Mouse (Mus musculus) myocyte (in vitro differentiated cells): Measurements from ENCODE around the gene Psmb6. TPM values are rescaled to one million over a fixed set of nuclear protein-coding genes. Genes with fewer than 3 reads are reported as not detected.
"Not testable (repeated sequence)": the region's sequence is repeated elsewhere in the genome, so short reads cannot be mapped to it uniquely, and the experiment has no call there.

Source experiments
- H3K27me3 ChIP-seq: one replicate; pipeline ENCODE4 v1.6.1; 2011; ENCODE audit not compliant: control insufficient read depth, insufficient read depth, insufficient read length
- H3K36me3 ChIP-seq: one replicate; pipeline ENCODE4 v1.6.1; 2011; ENCODE audit not compliant: control insufficient read depth, insufficient read depth
- H3K4me2 ChIP-seq: one replicate; pipeline ENCODE4 v1.6.1; 2011; ENCODE audit warnings: low read depth, control low read depth
- H3K4me3 ChIP-seq: one replicate; pipeline ENCODE4 v1.5.1; 2011; ENCODE audit warnings: mild to moderate bottlenecking, control low read depth, moderate library complexity
- H3K79me2 ChIP-seq: one replicate; pipeline ENCODE4 v1.6.1; 2011; ENCODE audit not compliant: control insufficient read depth, insufficient read depth
- H3ac ChIP-seq: one replicate; pipeline ENCODE4 v1.6.1; 2011; ENCODE audit not compliant: control insufficient read depth, insufficient read length
- CEBPB ChIP-seq: IDR thresholded peaks from 2 replicates; pipeline ENCODE4 v1.6.1; 2011; ENCODE audit warnings: mild to moderate bottlenecking, moderate library complexity; ENCODE audit not compliant: poor library complexity, insufficient read depth, severe bottlenecking
- E2F4 ChIP-seq: IDR thresholded peaks from one replicate; pipeline ENCODE4 v1.6.1; 2011; ENCODE audit warnings: mild to moderate bottlenecking, control low read depth, moderate library complexity; ENCODE audit not compliant: insufficient read depth
- MAX ChIP-seq: IDR thresholded peaks from one replicate; pipeline ENCODE4 v1.6.1; 2011; ENCODE audit warnings: low read depth, mild to moderate bottlenecking, control low read depth
- MYOD1 ChIP-seq, 3 experiments: IDR thresholded peaks; one replicate each; pipeline ENCODE4 v1.6.1; 2011; ENCODE audit warnings: control low read depth in 2 of 3, low read depth in 2 of 3, mild to moderate bottlenecking in 2 of 3, moderate library complexity in 1 of 3; ENCODE audit not compliant: insufficient read length in 2 of 3, control insufficient read depth in 1 of 3
- MYOG ChIP-seq, 3 experiments: IDR thresholded peaks; one replicate each; pipeline ENCODE4 v1.6.1; 2011; ENCODE audit warnings: control low read depth in 2 of 3, low read depth in 2 of 3, mild to moderate bottlenecking in 2 of 3; ENCODE audit not compliant: insufficient read length in 2 of 3, control insufficient read depth in 1 of 3, insufficient read depth in 1 of 3
- POLR2A ChIP-seq: IDR thresholded peaks from one replicate; pipeline ENCODE4 v1.6.1; 2011; ENCODE audit warnings: low read depth, mild to moderate bottlenecking, control low read depth, moderate library complexity; ENCODE audit not compliant: insufficient read length
- POLR2AphosphoS2 ChIP-seq: IDR thresholded peaks from one replicate; pipeline ENCODE4 v1.6.1; 2011; ENCODE audit warnings: low read depth, control low read depth; ENCODE audit not compliant: insufficient read length
- REST ChIP-seq: IDR thresholded peaks from one replicate; pipeline ENCODE4 v1.6.1; 2011; ENCODE audit warnings: mild to moderate bottlenecking, control low read depth, moderate library complexity; ENCODE audit not compliant: insufficient read depth, insufficient read length
- SRF ChIP-seq: IDR thresholded peaks from one replicate; pipeline ENCODE4 v1.6.1; 2011; ENCODE audit warnings: low read depth; ENCODE audit not compliant: control insufficient read depth, insufficient read length
- TCF12 ChIP-seq: IDR thresholded peaks from one replicate; pipeline ENCODE4 v1.6.1; 2011; ENCODE audit warnings: mild to moderate bottlenecking, control low read depth; ENCODE audit not compliant: poor library complexity, insufficient read depth, severe bottlenecking
- TCF3 ChIP-seq: IDR thresholded peaks from one replicate; pipeline ENCODE4 v1.6.1; 2011; ENCODE audit warnings: low read depth, control low read depth; ENCODE audit not compliant: insufficient read length
- USF1 ChIP-seq: IDR thresholded peaks from one replicate; pipeline ENCODE4 v1.6.1; 2011; ENCODE audit warnings: low read depth, mild to moderate bottlenecking, control low read depth, moderate library complexity
- polyA plus RNA-seq: library from polyadenylated mRNA; unstranded; fragments of >200 nt; fragmentation: generic; extraction: Trizol; gene quantifications from one replicate; pipeline ENCODE4 v1.2.1, GENCODE M21; 2012; ENCODE audit warnings: missing spikeins

Gene Psmb6
- polyA plus RNA-seq, 1 experiment = 575 TPM

DNA sequence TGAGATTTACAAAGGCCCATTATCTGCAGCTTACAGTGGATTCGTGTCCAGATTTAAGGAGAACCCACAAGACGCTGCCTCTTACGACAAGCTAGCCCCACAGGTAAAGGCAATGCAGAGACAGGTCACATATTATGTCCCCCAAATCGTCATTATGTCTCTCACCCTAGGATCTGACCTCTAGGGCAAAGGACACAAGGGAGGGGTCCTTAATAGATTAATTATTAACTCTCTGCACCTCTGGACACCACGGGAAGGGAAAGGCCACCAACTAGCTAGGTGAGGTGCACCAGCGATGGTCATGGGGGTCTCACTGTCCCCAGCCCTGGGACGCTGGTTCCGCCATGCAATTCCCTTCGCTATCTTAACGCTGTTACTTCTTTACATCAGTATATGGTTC lies 6.2 kb upstream of the Psmb6 start, which contains the start of gene Gltpd2:
Gltpd2 (plus strand) TSS at position 274 of the 400 bp plus-strand sequence.
- TF ChIP-seq TCF3 (no peak), MYOD1 (IDR thresholded peaks at IDR 0.05; ENCODE audit: control insufficient read depth in 1 of 3, insufficient read length in 2 of 3, low read depth in 2 of 3) (no peak), POLR2A (no peak), REST (no peak), MYOG (IDR thresholded peaks at IDR 0.05; ENCODE audit: control insufficient read depth in 1 of 3, insufficient read depth in 1 of 3, insufficient read length in 2 of 3, low read depth in 2 of 3) (no peak), TCF12 (no peak), USF1 (no peak), SRF (no peak), MAX (no peak), CEBPB (no peak), POLR2AphosphoS2 (no peak), E2F4 (no peak)
- no peaks in the 10 kb centered on the region for H3K27me3 ChIP-seq
- H3K36me3 ChIP-seq = no peaks in the 10 kb centered on the region
- H3ac ChIP-seq = no peak within 1 kb of the TSS
- H3K4me2 ChIP-seq = no peak within 1 kb of the TSS
- no peak within 1 kb of the TSS for H3K4me3 ChIP-seq
- no peaks in the 10 kb centered on the region for H3K79me2 ChIP-seq

- no peaks in the 10 kb centered on the region for H3K79me2 ChIP-seq
- H3K4me3 ChIP-seq = no peak overlapping the region
- no peak for TF ChIP-seq POLR2A
- no peak for TF ChIP-seq CEBPB
- no peak for TF ChIP-seq TCF12
- no peak for TF ChIP-seq E2F4
- no peak for TF ChIP-seq POLR2AphosphoS2
- no peak for TF ChIP-seq MYOD1 (IDR thresholded peaks at IDR 0.05; ENCODE audit: control insufficient read depth in 1 of 3, insufficient read length in 2 of 3, low read depth in 2 of 3)
- TF ChIP-seq USF1 = no peak
- TF ChIP-seq TCF3 = no peak
- TF ChIP-seq MYOG (IDR thresholded peaks at IDR 0.05; ENCODE audit: control insufficient read depth in 1 of 3, insufficient read depth in 1 of 3, insufficient read length in 2 of 3, low read depth in 2 of 3) = no peak
- TF ChIP-seq SRF = no peak
- no peak for TF ChIP-seq MAX
- no peak for TF ChIP-seq REST
- H3K27me3 ChIP-seq = no peaks in the 10 kb centered on the region
- H3K4me2 ChIP-seq = no peak overlapping the region
- no peak overlapping the region for H3ac ChIP-seq
- no peaks in the 10 kb centered on the region for H3K36me3 ChIP-seq
Measured at GRCm38 (mm10) chr11:70520178-70520769, 4.9 kb upstream of the Psmb6 start.

DNA sequence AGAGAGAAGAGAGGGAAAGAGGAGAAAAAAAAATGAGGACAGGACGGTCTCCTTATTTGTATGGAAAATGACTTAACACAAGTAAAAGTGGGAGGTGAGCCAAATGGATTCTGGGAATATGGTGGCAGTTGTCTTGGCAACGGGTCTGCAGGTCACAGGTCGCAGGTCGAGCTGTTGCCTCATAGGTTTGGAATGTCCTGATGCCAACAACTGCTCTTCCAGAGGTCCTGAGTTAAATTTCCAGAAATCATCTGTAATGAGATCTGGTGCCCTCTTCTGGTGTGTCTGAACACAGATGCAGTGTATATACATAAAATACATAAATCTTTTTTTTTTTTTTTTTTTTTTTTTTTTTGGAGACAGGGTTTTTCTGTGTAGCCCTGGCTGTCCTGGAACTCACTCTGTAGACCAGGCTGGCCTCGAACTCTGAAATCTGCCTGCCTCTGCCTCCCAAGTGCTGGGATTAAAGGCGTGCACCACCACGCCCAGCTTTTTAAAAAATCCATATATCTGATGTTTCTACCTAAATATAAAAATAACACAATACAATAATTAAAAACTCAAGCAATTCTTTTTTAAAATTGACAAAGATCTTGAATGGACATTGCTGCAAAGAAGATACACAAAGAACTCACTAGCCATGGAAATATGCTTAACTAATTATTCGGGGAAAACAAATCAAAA lies 1.7 kb upstream of the Psmb6 start:
- H3K4me3 ChIP-seq, H3K27me3 ChIP-seq: not testable (repeated sequence)

DNA sequence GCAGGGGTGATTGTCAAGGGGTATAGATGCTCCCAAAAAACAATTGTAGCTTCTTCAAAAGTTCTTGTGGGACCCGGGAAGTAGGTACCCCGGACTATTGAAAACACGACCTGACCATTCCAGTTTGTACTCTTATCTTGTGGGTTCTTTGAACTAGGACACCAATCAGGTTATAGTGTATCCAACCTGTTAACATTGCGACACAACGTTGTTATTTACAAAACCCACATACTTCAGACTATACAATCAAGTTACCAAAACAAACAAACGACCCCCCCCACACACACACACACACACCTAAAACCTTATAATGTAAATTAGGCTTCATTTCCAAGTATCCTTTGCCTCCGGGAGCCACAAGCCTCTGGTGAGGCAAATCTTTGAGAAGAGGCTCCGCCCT lies 385 bp upstream of the Psmb6 start:
- no peak for TF ChIP-seq CEBPB
- TF ChIP-seq MAX = no peak
- TF ChIP-seq TCF12 = no peak
- TF ChIP-seq E2F4 = no peak
- no peak for TF ChIP-seq POLR2A
- no peak for TF ChIP-seq SRF
- no peak for TF ChIP-seq MYOG (IDR thresholded peaks at IDR 0.05; ENCODE audit: control insufficient read depth in 1 of 3, insufficient read depth in 1 of 3, insufficient read length in 2 of 3, low read depth in 2 of 3)
- TF ChIP-seq POLR2AphosphoS2 = no peak
- no peak for TF ChIP-seq REST
- no peak for TF ChIP-seq MYOD1 (IDR thresholded peaks at IDR 0.05; ENCODE audit: control insufficient read depth in 1 of 3, insufficient read length in 2 of 3, low read depth in 2 of 3)
- Histone ChIP-seq H3K4me3 (peak overlapping the region; percentile 81), H3ac (no peak overlapping the region), H3K36me3 (peaks cover 12% of the 10 kb centered on the region), H3K4me2 (peak overlapping the region; percentile 78), H3K79me2 (peaks cover 15% of the 10 kb centered on the region), H3K27me3 (no peaks in the 10 kb centered on the region)

More for the DNA sequence above, 1.7 kb upstream of the Psmb6 start:
- Histone ChIP-seq H3K79me2 (peaks cover 15% of the 10 kb centered on the region), H3K36me3 (peaks cover 11% of the 10 kb centered on the region)
- not testable (repeated sequence) for H3K4me2 ChIP-seq, H3ac ChIP-seq

DNA sequence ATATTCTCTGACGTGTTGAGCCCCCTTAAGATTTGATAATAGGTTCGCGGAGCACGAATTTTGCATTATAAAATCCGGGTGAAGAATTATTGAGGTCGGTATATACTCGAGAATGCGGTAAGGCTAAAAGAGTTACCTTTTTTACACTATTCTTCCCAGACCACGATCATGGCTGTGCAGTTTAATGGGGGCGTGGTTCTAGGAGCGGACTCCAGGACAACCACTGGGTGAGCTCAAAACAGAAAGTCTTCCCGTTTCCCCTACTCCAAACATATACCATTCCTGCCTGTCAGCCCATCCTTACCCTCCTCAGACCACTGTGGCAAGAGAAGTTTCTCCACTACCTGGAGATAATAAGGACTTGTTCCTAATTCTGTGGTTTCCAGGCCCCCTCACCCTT lies 559 bp downstream of the Psmb6 start:
- no peaks in the 10 kb centered on the region for H3K27me3 ChIP-seq
- H3K4me2 ChIP-seq = peak overlapping the region; percentile 93
- peaks cover 15% of the 10 kb centered on the region for H3K79me2 ChIP-seq
- H3K36me3 ChIP-seq = peaks cover 12% of the 10 kb centered on the region
- TF ChIP-seq REST = no peak
- TF ChIP-seq POLR2A = no peak
- TF ChIP-seq USF1 = no peak
- no peak for TF ChIP-seq POLR2AphosphoS2
- TF ChIP-seq MYOD1 (IDR thresholded peaks at IDR 0.05; ENCODE audit: control insufficient read depth in 1 of 3, insufficient read length in 2 of 3, low read depth in 2 of 3) = no peak
- no peak for TF ChIP-seq TCF3
- TF ChIP-seq CEBPB = no peak
- no peak for TF ChIP-seq MAX
- TF ChIP-seq MYOG (IDR thresholded peaks at IDR 0.05; ENCODE audit: control insufficient read depth in 1 of 3, insufficient read depth in 1 of 3, insufficient read length in 2 of 3, low read depth in 2 of 3) = no peak
- TF ChIP-seq SRF = no peak
- TF ChIP-seq TCF12 = no peak
- TF ChIP-seq E2F4 = no peak
- peak overlapping the region; percentile 81 for H3K4me3 ChIP-seq
- H3ac ChIP-seq = peak overlapping the region; percentile 13
